Mouse (Mus musculus) small intestine, adult 10 weeks (tissue): ENCODE results near the gene Pgp. TPM values are rescaled to one million over a fixed set of nuclear protein-coding genes. Genes with fewer than 3 reads are reported as not detected.

Experiments
- polyA plus RNA-seq: library from polyadenylated mRNA; stranded (reverse); fragments of 350-450 nt; fragmentation: Illumina TruSeq; extraction: RNeasy Lipid Tissue Mini Kit (QIAGEN cat#74804); gene quantifications from one replicate; pipeline ENCODE4 v1.2.3, GENCODE M21; 2014; ENCODE audit warnings: low replicate concordance

The Pgp gene
- 39.1 TPM for polyA plus RNA-seq

DNA sequence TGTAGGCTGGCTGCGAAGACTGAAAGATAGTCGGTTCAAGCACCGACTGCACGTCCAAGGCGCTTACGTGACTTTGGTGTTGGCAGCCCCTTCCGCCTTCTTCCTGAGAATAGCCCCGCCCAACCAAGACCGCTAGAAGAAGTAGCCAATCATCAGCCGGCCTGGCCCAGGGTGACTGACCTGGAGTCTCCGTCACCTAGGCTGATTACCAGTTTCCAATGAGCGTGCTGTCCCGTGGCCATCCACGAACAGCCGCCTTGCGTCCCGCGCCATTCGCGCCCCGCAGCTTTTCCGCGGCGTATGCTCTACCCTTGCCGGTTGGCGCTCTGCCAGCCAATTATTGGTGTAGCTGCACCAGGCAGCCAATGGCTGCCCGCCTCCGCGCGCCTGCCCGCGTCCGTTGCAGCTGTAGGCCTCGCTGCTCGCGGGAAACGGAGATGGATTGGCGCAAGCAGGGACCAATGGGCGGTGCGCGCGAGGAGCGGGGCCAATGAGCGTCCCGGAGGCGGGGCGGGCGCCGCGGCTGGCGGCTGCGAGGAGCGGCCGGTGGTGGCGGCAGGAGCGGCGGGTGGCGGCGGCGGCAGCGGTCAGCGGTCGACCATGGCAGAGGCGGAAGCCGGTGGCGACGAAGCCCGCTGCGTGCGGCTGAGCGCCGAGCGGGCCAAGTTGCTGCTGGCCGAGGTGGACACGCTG is at the start of gene Pgp, which contains the start of gene E4f1:
Pgp (plus strand) TSS at position 483 of the 693 bp plus-strand sequence.
E4f1 (minus strand) TSS at position 404 of the 693 bp plus-strand sequence.

DNA sequence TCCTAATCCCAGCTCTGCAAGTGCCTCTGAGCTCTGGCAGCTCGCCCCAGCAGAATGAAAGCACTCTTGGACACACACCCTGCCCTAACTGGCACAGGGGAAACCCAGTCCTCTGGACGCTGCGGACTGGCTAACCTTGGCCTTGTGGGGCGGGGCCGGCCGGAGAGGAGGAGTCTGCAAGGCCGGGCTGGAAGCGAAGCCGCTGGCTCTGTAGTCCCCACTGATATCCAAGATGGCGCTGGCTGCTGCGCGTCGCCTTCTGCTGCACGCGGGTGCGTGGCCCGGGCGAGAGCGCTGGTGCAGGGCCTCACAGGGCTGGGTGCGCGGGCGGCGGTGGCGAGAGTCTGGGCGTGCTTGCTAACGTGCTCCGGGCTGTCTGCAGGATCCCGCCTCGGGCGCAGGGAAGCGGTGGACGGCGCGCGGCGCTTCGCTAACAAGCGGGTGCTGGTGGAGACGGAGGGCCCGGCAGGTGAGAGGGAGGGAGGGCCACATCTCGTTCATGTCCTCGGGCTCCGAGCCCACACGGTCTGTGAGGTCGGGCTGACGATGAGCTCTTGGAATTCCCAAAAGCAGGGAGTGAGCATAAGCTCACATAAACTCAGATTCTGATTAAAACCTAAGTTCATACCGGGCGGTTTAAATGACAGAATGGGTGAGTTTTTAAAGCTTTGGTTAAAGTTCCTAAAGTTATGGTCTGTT is 43.6 kb upstream of the Pgp start, which contains the start of gene Eci1:
Eci1 (plus strand) TSS at position 171 of the 699 bp plus-strand sequence.

DNA sequence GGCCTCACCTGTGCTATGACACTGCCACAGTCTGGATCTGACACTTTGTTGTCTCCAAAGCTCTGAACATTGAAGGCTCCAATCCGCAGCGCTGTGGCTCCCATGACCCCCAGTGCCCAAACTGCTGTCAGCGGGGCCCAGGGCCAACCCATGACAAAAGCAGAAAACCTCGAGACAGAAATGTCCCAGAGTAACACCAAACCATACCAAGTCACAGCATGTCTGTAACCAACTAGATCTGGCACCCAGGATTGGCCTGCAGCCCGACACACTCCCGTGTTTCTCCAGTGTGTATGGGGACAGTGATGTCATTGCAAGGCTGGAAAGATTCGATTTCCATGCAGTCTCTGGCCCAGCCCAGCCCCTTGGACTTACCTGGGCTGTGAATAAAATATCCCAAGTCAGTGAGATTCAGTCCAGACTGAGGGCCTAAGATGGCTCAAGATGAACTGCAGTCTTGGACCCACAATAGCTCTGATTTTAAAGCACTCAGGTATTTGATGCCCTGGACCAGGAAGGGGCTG is 27.5 kb upstream of the Pgp start, which contains the start of gene Dnase1l2:
Dnase1l2 (minus strand) TSS at position 474 of the 524 bp plus-strand sequence.

DNA sequence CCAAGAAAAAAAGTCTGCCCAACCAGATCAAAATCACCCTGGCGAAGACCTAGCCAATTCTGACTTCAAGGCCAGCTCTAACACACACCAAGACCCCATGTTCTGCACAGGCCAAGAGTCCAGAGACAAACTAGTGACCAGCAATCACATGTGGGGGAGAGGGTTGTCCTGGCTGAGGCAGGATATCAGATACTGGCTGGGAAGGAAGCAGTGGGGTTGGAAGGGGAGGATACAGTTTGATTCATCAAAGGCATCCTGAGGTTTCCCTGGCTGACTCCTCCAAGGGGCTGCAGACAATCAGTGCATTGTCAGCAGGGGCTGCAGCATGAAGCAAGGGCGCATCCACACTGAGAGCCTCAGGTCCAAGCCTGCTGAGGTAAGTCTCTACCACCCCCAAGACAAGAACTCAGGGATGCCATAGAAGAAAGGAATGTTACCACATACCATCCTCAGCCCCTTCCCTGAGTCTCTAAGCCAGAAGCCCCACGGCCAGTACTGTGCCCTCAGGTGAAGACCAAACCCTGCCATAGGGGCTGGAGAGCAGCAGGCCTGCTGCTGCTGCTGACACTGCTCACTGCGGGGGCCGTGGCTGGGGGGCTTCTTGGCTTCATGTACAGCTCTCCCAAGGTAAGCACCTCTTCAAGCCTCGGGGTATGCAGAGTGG is 3.6 kb downstream of the Pgp start, which contains the start of gene Bricd5:
Bricd5 (plus strand) TSS at position 273 of the 664 bp plus-strand sequence.

DNA sequence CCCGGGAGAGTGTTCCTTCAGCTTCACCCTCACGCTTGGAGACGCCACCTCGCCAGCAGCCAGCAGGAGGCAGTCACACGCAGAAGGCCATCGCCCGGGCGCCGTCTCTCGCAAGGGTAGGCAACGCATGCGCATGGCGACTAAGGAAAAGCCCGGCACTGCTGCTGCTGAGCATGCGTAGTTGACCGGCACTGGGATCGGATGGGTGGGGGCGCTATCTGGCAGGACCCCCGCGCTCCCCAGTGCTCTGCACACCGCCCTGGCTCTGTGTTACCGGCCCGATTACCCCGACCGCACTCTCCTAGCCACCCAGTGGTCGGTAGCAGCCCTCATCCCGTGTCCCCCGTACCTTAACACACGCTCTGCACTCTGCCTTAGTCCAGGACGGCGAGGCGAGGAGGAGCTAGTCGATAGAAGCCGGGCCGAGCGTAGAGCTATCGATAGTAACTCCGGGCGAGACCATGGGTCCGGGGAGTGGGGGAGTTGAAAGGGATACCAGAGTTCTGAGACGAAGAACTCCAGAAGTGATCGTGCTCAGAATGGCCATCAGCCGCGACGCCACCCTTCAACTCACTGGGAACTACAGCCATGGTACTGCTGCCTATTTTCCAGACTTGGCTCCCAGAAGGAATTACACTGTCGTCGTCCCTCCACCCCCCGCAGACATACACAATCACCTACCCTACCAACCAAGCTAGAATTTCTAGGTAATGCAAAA is 8.6 kb downstream of the Pgp start, which contains the start of gene Mlst8:
Mlst8 (minus strand) TSS at position 416 of the 718 bp plus-strand sequence.

DNA sequence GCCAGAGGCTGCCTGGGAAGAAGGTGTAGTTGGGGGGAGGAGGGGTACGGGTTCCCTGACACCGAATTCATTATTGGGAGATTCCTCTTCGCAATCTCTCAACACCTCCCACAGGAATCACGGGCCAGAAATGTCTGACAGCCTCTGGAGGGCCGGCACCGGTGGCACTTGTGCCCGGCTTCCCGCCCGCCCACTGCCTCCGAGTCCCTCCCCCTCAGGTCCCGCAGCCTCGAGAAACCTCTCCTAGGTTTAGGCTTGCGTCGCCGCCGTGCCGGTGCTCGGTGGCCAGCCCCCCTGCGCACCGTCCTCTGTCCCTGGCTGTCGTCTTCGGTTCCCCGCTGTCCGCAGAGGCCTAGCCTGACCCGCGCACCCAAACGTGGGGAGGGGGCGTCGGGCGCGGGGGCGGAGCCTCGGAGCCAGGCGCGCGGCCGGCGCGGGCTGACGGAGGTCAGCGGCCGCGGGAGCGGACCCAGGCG is 18.0 kb downstream of the Pgp start, which contains the start of gene Caskin1:
Caskin1 (plus strand) TSS at position 416 of the 476 bp plus-strand sequence.

Other genes with a start within 250 kb of the Pgp start
- 2.5 TPM for gene Tedc2, start 249.5 kb upstream of the Pgp start, polyA plus RNA-seq
- 1.9 TPM for gene Ccnf, start 218.9 kb upstream of the Pgp start, polyA plus RNA-seq
- gene Abca17, start 119.3 kb upstream of the Pgp start, polyA plus RNA-seq: not detected
- 1.4 TPM for gene Abca3, start 118.4 kb upstream of the Pgp start, polyA plus RNA-seq
- 70.5 TPM for gene Rnps1, start 55.8 kb upstream of the Pgp start, polyA plus RNA-seq
- 15.5 TPM for gene Eci1, start 43.8 kb upstream of the Pgp start, polyA plus RNA-seq
- gene Dnase1l2, start 27.3 kb upstream of the Pgp start, polyA plus RNA-seq: not detected
- 0.67 TPM for gene E4f1, start 79 bp upstream of the Pgp start, polyA plus RNA-seq
- gene Bricd5, start 3.5 kb downstream of the Pgp start, polyA plus RNA-seq: not detected
- gene Mlst8, start 8.7 kb downstream of the Pgp start, polyA plus RNA-seq: 3.2 TPM
- not detected for gene Caskin1, start 18.2 kb downstream of the Pgp start, polyA plus RNA-seq
- 3.7 TPM for gene Traf7, start 57.5 kb downstream of the Pgp start, polyA plus RNA-seq
- not detected for gene Rab26, start 63.8 kb downstream of the Pgp start, polyA plus RNA-seq
- 0.93 TPM for gene Pkd1, start 79.4 kb downstream of the Pgp start, polyA plus RNA-seq
- gene Tsc2, start 162.2 kb downstream of the Pgp start, polyA plus RNA-seq: 3.3 TPM
- not detected for gene Nthl1, start 162.3 kb downstream of the Pgp start, polyA plus RNA-seq
- 3.3 TPM for gene Slc9a3r2, start 179.9 kb downstream of the Pgp start, polyA plus RNA-seq
- not detected for gene Npw, start 188.1 kb downstream of the Pgp start, polyA plus RNA-seq
- gene Zfp598, start 199.3 kb downstream of the Pgp start, polyA plus RNA-seq: 1.8 TPM
- 0.37 TPM for gene Syngr3, start 219.6 kb downstream of the Pgp start, polyA plus RNA-seq
- 6.1 TPM for gene Gfer, start 225.8 kb downstream of the Pgp start, polyA plus RNA-seq
- 3.7 TPM for gene Noxo1, start 225.8 kb downstream of the Pgp start, polyA plus RNA-seq
- not detected for gene Tbl3, start 237.3 kb downstream of the Pgp start, polyA plus RNA-seq
- gene Rnf151, start 247.7 kb downstream of the Pgp start, polyA plus RNA-seq: not detected
- 275 TPM for gene Rps2, start 247.7 kb downstream of the Pgp start, polyA plus RNA-seq